8 mouse cellular contexts compared by ENCODE assay signal in the genomic region with DNA sequence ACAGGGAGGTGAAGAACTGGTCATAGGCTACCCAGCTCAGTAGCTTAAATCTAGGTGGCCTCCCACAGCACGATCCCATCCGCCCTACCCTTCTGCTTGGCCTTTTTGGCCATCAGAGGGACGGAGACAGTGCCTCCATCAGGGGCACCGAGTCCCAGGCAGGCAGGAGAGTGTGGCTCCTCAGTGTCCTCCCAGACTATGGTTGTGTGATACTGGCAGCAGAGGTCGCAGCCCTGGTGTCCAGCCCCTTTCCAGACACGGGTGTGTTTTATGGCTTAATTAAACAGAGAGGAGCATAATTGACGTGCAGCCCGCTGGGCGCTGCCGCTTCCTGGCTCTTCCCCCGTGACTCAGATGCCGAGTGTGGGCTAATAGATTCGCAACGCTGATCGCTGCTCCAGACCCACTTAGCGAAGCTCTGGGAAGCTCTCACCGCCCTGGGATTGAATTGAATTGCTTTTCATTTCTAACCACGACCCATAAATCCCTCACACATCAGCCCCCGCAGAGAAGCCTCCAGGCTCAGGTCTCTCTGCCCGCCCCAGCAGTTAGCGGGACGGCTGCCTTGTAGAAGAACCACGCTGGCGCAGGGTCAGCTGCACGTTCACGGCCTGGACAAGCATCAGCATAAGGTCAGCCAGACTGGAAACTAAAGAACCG.
A peak's percentile ranks its signal among the peaks of the same experiment; 100 is the strongest.
DNase-seq lines count a peak whose midpoint lies in the region; ATAC-seq lines count a peak whose summit lies in the region.

No protein-coding gene starts in this region.

- H3K4me2 ChIP-seq in kidney, embryonic 14.5 days (replicated peaks; ENCODE audit: low read depth, low read length) = peak overlapping the region; percentile 34
- H3K4me2 ChIP-seq in hindbrain, embryonic 14.5 days (replicated peaks) = peak overlapping the region; percentile 41
- peak overlapping the region; percentile 47 for H3K4me2 ChIP-seq in midbrain, embryonic 16.5 days (ENCODE audit: low read length)

- no peak overlapping the region for H3K27ac ChIP-seq in kidney, embryonic 14.5 days (ENCODE audit: low read depth, low read length)
- H3K27ac ChIP-seq in hindbrain, embryonic 14.5 days = peak overlapping the region; percentile 44
- H3K27ac ChIP-seq in midbrain, embryonic 16.5 days (ENCODE audit: low read length) = peak overlapping the region; percentile 69

- ATAC-seq in kidney, embryonic 14.5 days (ENCODE audit: low FRiP score, low TSS enrichment) = peak; percentile 76
- ATAC-seq in hindbrain, embryonic 14.5 days (ENCODE audit: low FRiP score) = peak; percentile 29; the same call in 1 of the 2 replicates
- peak; percentile 49 for ATAC-seq in midbrain, embryonic 16.5 days

- peaks cover 10% of the 10 kb centered on the region for H3K4me1 ChIP-seq in kidney, embryonic 14.5 days (ENCODE audit: control insufficient read depth, insufficient read depth, low read length)
- peaks cover 50% of the 10 kb centered on the region for H3K4me1 ChIP-seq in hindbrain, embryonic 14.5 days (replicated peaks; ENCODE audit: control insufficient read depth, insufficient read depth, low read length)
- peaks cover 51% of the 10 kb centered on the region for H3K4me1 ChIP-seq in midbrain, embryonic 16.5 days (ENCODE audit: control insufficient read depth, insufficient read depth, low read length)

- H3K36me3 ChIP-seq in kidney, embryonic 14.5 days (ENCODE audit: control insufficient read depth, insufficient read depth, low read length) = no peaks in the 10 kb centered on the region
- no peaks in the 10 kb centered on the region for H3K36me3 ChIP-seq in hindbrain, embryonic 14.5 days (replicated peaks; ENCODE audit: control insufficient read depth, insufficient read depth)
- no peaks in the 10 kb centered on the region for H3K36me3 ChIP-seq in midbrain, embryonic 16.5 days (ENCODE audit: control insufficient read depth, insufficient read depth, low read length)

- no peak overlapping the region for H3K9ac ChIP-seq in kidney, embryonic 14.5 days (ENCODE audit: low read depth, low read length)
- H3K9ac ChIP-seq in hindbrain, embryonic 14.5 days = peak overlapping the region; percentile 43; the same call in 1 of the 2 replicates
- peak overlapping the region; percentile 52 for H3K9ac ChIP-seq in midbrain, embryonic 16.5 days (ENCODE audit: low read depth, low read length)

- H3K4me3 ChIP-seq in kidney, embryonic 14.5 days (ENCODE audit: low read length) = no peak overlapping the region; the same call in 1 of the 2 replicates
- no peak overlapping the region for H3K4me3 ChIP-seq in hindbrain, embryonic 14.5 days (replicated peaks; ENCODE audit: low read length)
- H3K4me3 ChIP-seq in midbrain, embryonic 16.5 days (ENCODE audit: low read depth, low read length) = peak overlapping the region; percentile 13; the same call in 1 of the 2 replicates

- H3K9me3 ChIP-seq in kidney, embryonic 14.5 days (ENCODE audit: control insufficient read depth, low read length) = no peaks in the 10 kb centered on the region
- 0 out of 2 replicates have a peak, but pooled peaks cover 5% of the 10 kb centered on the region for H3K9me3 ChIP-seq in hindbrain, embryonic 14.5 days (ENCODE audit: control insufficient read depth, low read length)
- H3K9me3 ChIP-seq in midbrain, embryonic 16.5 days (replicated peaks; ENCODE audit: control insufficient read depth, low read length, poor library complexity, severe bottlenecking) = no peaks in the 10 kb centered on the region

- no peak for DNase-seq in kidney, adult 11 months
- peak; percentile 20 for DNase-seq in ZHBTc4 (ENCODE audit: low read depth, low spot score)
- peak; percentile 72 for DNase-seq in embryo, embryonic 11 days
- DNase-seq in hindbrain, embryonic 14.5 days (ENCODE audit: low spot score) = peak; percentile 63
- DNase-seq in thymus, adult 18-20 months = no peak
- DNase-seq in heart, postnatal 4 days = no peak

- WGBS in kidney, embryonic 14.5 days = 5% methylated on average over 27 of the region's 27 CpGs
- WGBS in hindbrain, embryonic 14.5 days = 9% methylated on average over 27 of the region's 27 CpGs
- 7% methylated on average over 27 of the region's 27 CpGs for WGBS in midbrain, embryonic 16.5 days

- H3K27me3 ChIP-seq in kidney, embryonic 14.5 days (ENCODE audit: control insufficient read depth, insufficient read depth, low read length) = 0 out of 2 replicates have a peak, but pooled peaks cover 4% of the 10 kb centered on the region
- H3K27me3 ChIP-seq in hindbrain, embryonic 14.5 days (ENCODE audit: control insufficient read depth, insufficient read depth, low read length) = no peaks in the 10 kb centered on the region
- no peaks in the 10 kb centered on the region for H3K27me3 ChIP-seq in midbrain, embryonic 16.5 days (ENCODE audit: control insufficient read depth, insufficient read depth, low read depth, low read length)

Comparison
In these comparisons a context has a peak if more than half of its experiments do, and no peak if none do; other contexts are left out.
1. DNase-seq: peak in ZHBTc4 (single experiment), embryo, embryonic 11 days (single experiment) and hindbrain, embryonic 14.5 days (single experiment); none in kidney, adult 11 months (single experiment), thymus, adult 18-20 months (0 of 2) and heart, postnatal 4 days (single experiment).
2. Peak in every context shown above with its lines, with median percentiles within 50 percentile points of each other: ATAC-seq and H3K4me2 ChIP-seq.